16 mouse cellular contexts compared by ENCODE assay signal in the genomic region with DNA sequence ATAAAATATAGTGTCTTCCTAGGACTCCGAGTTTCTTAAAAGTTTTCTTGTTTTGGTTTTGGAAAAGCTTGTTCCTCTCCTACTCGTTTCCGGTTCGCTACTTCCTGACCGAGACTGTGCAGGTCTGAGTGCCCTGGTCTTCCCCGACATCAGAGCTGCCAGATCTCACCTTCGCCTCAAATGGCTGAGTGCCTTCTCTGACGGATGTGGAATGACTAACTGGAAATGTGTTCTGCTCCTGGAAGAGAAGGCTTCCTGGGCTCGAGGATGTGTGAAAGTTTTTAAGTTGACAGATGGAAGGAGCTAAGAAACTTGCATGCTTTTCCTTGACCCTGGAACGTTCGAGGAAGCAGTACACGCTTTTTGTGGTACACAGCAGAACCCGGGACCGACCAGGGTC.
DNase-seq lines count a peak whose midpoint lies in the region; ATAC-seq and TF ChIP-seq lines count a peak whose summit lies in the region.
"Had no signal": no experiment of that assay in that cellular context is flagged by ENCODE, and none has a peak within 500 bp of the region (broad histone marks: within the 10 kb centered on the region; RNA-seq: fewer than 3 reads in every experiment).

No protein-coding gene starts in this region.

- intact Hi-C loops in heart, postnatal 25 days (cut with DNase I): loop anchor here (10.0 kb wide), 1 partner anchor 353 kb away; no protein-coding TSS in a partner anchor

- ATAC-seq in forebrain, embryonic 13.5 days: no peak
- ATAC-seq: hindbrain, embryonic 16.5 days; liver, embryonic 12.5 days had no signal

- no peaks in the 10 kb centered on the region for H3K36me3 ChIP-seq in forebrain, embryonic 13.5 days (ENCODE audit: poor library complexity, severe bottlenecking)
- no peaks in the 10 kb centered on the region for H3K36me3 ChIP-seq in forebrain, embryonic 10.5 days (replicated peaks)
- H3K36me3 ChIP-seq: liver, embryonic 12.5 days; lung, embryonic 15.5 days; neural tube, embryonic 13.5 days had no signal

- H3K27ac ChIP-seq in forebrain, embryonic 13.5 days: peak overlapping the region; percentile 35; the same call in 1 of the 2 replicates
- H3K27ac ChIP-seq in forebrain, embryonic 10.5 days: no peak overlapping the region
- H3K27ac ChIP-seq in layer of hippocampus, adult 2 months: peak overlapping the region; percentile 85
- H3K27ac ChIP-seq: liver, embryonic 12.5 days; lung, embryonic 15.5 days; neural tube, embryonic 13.5 days had no signal

- no peak overlapping the region for H3K9ac ChIP-seq in forebrain, embryonic 13.5 days
- H3K9ac ChIP-seq: liver, embryonic 12.5 days; lung, embryonic 15.5 days; neural tube, embryonic 13.5 days had no signal

- peaks cover 49% of the 10 kb centered on the region for H3K4me1 ChIP-seq in forebrain, embryonic 13.5 days
- H3K4me1 ChIP-seq in forebrain, embryonic 10.5 days: peaks cover 24% of the 10 kb centered on the region
- H3K4me1 ChIP-seq: liver, embryonic 12.5 days had no signal

- no peak overlapping the region for H3K4me2 ChIP-seq in forebrain, embryonic 13.5 days
- H3K4me2 ChIP-seq: liver, embryonic 12.5 days; lung, embryonic 15.5 days; neural tube, embryonic 13.5 days had no signal

- TF ChIP-seq CTCF in layer of hippocampus, adult 2 months (conservative IDR thresholded peaks at IDR 0.05): no peak

- no peak for DNase-seq in forebrain, embryonic 10.5 days (ENCODE audit: extremely low spot score, low spot score)
- no peak for DNase-seq in layer of hippocampus, adult 2 months (ENCODE audit: low spot score in 2 of 2)
- no peak for DNase-seq in layer of hippocampus, adult 18-20 months (ENCODE audit: low spot score in 2 of 2)
- peak; percentile 37 for DNase-seq in heart, adult 8-10 months (ENCODE audit: low spot score)
- DNase-seq in heart, postnatal 25 days (ENCODE audit: low spot score): peak; percentile 11
- DNase-seq in gastrocnemius, postnatal 10 days: no peak
- no peak for DNase-seq in natural killer cell, adult 2 months (ENCODE audit: low spot score in 2 of 2)
- DNase-seq: B cell, adult 2 months; cerebellum, adult 9-10 months; kidney, adult 9 months; thymus, adult 18-20 months had no signal

- 63% methylated on average over 14 of the region's 14 CpGs for WGBS in forebrain, embryonic 13.5 days
- 77% methylated on average over 14 of the region's 14 CpGs for WGBS in forebrain, embryonic 10.5 days

- no peak overlapping the region for H3K4me3 ChIP-seq in forebrain, embryonic 13.5 days
- no peak overlapping the region for H3K4me3 ChIP-seq in forebrain, embryonic 10.5 days
- no peak overlapping the region for H3K4me3 ChIP-seq in layer of hippocampus, adult 2 months
- H3K4me3 ChIP-seq: liver, embryonic 12.5 days; lung, embryonic 15.5 days; neural tube, embryonic 13.5 days had no signal

- H3K9me3 ChIP-seq in forebrain, embryonic 13.5 days (replicated peaks): no peaks in the 10 kb centered on the region
- H3K9me3 ChIP-seq in forebrain, embryonic 10.5 days: no peaks in the 10 kb centered on the region
- H3K9me3 ChIP-seq: liver, embryonic 12.5 days; lung, embryonic 15.5 days; neural tube, embryonic 13.5 days had no signal

- H3K27me3 ChIP-seq in forebrain, embryonic 13.5 days: no peaks in the 10 kb centered on the region
- peaks cover 6% of the 10 kb centered on the region; the same call in 1 of the 2 replicates for H3K27me3 ChIP-seq in forebrain, embryonic 10.5 days (ENCODE audit: poor library complexity, severe bottlenecking)
- H3K27me3 ChIP-seq: liver, embryonic 12.5 days; lung, embryonic 15.5 days; neural tube, embryonic 13.5 days had no signal

Comparison
In these comparisons a context has a peak if more than half of its experiments do, and no peak if none do; other contexts are left out.
1. DNase-seq: peak in heart, adult 8-10 months (single experiment) and heart, postnatal 25 days (single experiment); none in forebrain, embryonic 10.5 days (single experiment), layer of hippocampus, adult 2 months (0 of 2), layer of hippocampus, adult 18-20 months (0 of 2), gastrocnemius, postnatal 10 days (single experiment) and natural killer cell, adult 2 months (0 of 2).